ENCODE assay signal across 8 mouse cellular contexts in genomic region chr5:114090421-114091013, GRCm38 (mm10). TPM values are rescaled to one million over a fixed set of nuclear protein-coding genes. Genes with fewer than 3 reads are reported as not detected.
DNase-seq lines count a peak whose midpoint lies in the region; ATAC-seq lines count a peak whose summit lies in the region.

No protein-coding gene starts in this region.

- no peak overlapping the region for H3K4me2 ChIP-seq in intestine, embryonic 16.5 days (ENCODE audit: low read depth, low read length)
- H3K4me2 ChIP-seq in stomach, embryonic 15.5 days, result 0 out of 2 replicates have a peak overlapping the region, but pooled peaks have one; percentile 54

- peak overlapping the region; percentile 80 for H3K27ac ChIP-seq in forebrain, embryonic 10.5 days
- H3K27ac ChIP-seq in intestine, embryonic 16.5 days (ENCODE audit: low read length), result no peak overlapping the region
- no peak overlapping the region for H3K27ac ChIP-seq in stomach, embryonic 15.5 days

- peak overlapping the region; percentile 52 for H3K4me3 ChIP-seq in forebrain, embryonic 10.5 days
- peak overlapping the region; percentile 20; the same call in 1 of the 2 replicates for H3K4me3 ChIP-seq in intestine, embryonic 16.5 days (ENCODE audit: low read length)
- H3K4me3 ChIP-seq in stomach, embryonic 15.5 days (replicated peaks), result no peak overlapping the region

- H3K4me1 ChIP-seq in forebrain, embryonic 10.5 days, result peaks cover 16% of the 10 kb centered on the region
- H3K4me1 ChIP-seq in intestine, embryonic 16.5 days (ENCODE audit: control insufficient read depth, insufficient read depth, low read length), result no peaks in the 10 kb centered on the region
- peaks cover 8% of the 10 kb centered on the region; the same call in 1 of the 2 replicates for H3K4me1 ChIP-seq in stomach, embryonic 15.5 days

- peak; percentile 21 for DNase-seq in retina, postnatal 1 day
- DNase-seq in retina, embryonic 14.5 days (ENCODE audit: low spot score), result no peak
- DNase-seq in forebrain, embryonic 10.5 days (ENCODE audit: extremely low spot score, low spot score), result no peak
- no peak for DNase-seq in embryo, embryonic 10.5 days (ENCODE audit: low spot score)
- DNase-seq in adipocyte (ENCODE audit: low spot score), result no peak

- no peaks in the 10 kb centered on the region for H3K36me3 ChIP-seq in forebrain, embryonic 10.5 days (replicated peaks)
- H3K36me3 ChIP-seq in intestine, embryonic 16.5 days (ENCODE audit: control insufficient read depth, insufficient read depth, low read length), result no peaks in the 10 kb centered on the region
- no peaks in the 10 kb centered on the region for H3K36me3 ChIP-seq in stomach, embryonic 15.5 days

- no peak for ATAC-seq in intestine, embryonic 16.5 days
- ATAC-seq in stomach, embryonic 15.5 days (ENCODE audit: insufficient read depth, low FRiP score, low read depth), result no peak
- no peak for ATAC-seq in activated CD4-positive, CD25-positive, alpha-beta regulatory T cell, adult 4 months

- no peak overlapping the region for H3K9ac ChIP-seq in intestine, embryonic 16.5 days (ENCODE audit: low read depth, low read length)
- H3K9ac ChIP-seq in stomach, embryonic 15.5 days, result no peak overlapping the region

- peaks cover 7% of the 10 kb centered on the region; the same call in 1 of the 2 replicates for H3K27me3 ChIP-seq in forebrain, embryonic 10.5 days (ENCODE audit: poor library complexity, severe bottlenecking)
- H3K27me3 ChIP-seq in intestine, embryonic 16.5 days (replicated peaks; ENCODE audit: control insufficient read depth, insufficient read depth, low read length), result no peaks in the 10 kb centered on the region; the same call in 1 of the 2 replicates
- no peaks in the 10 kb centered on the region; the same call in 1 of the 2 replicates for H3K27me3 ChIP-seq in stomach, embryonic 15.5 days (replicated peaks)

- H3K9me3 ChIP-seq in forebrain, embryonic 10.5 days, result no peaks in the 10 kb centered on the region
- no peaks in the 10 kb centered on the region for H3K9me3 ChIP-seq in intestine, embryonic 16.5 days (ENCODE audit: control insufficient read depth, low read length)
- H3K9me3 ChIP-seq in stomach, embryonic 15.5 days, result no peaks in the 10 kb centered on the region

- WGBS in forebrain, embryonic 10.5 days, result 13% methylated on average over 7 of the region's 7 CpGs
- WGBS in intestine, embryonic 16.5 days, result 19% methylated on average over 7 of the region's 7 CpGs
- 20% methylated on average over 7 of the region's 7 CpGs for WGBS in stomach, embryonic 15.5 days

RNA-seq across cellular contexts. Expression of gene Svop, which starts 0.9 kb away (rescaled TPM):
- 3.2 and 5.4 TPM in 2 replicates for polyA plus RNA-seq in forebrain, embryonic 10.5 days (2016; fragmentation: Nextera tagmentation; extraction: Ambion mirVana)
- 1.7 and 2.0 TPM in 2 replicates for polyA plus RNA-seq in intestine, embryonic 16.5 days (2015; fragmentation: Nextera tagmentation; extraction: Ambion mirVana)
- polyA plus RNA-seq in stomach, embryonic 15.5 days (2015; fragmentation: Nextera tagmentation; extraction: Ambion mirVana), result 1.9 and 2.6 TPM in 2 replicates
- not detected for polyA plus RNA-seq in activated CD4-positive, CD25-positive, alpha-beta regulatory T cell, adult 4 months (2017; shearing (Covaris generic))

RNA-seq across cellular contexts. Expression of gene Usp30, which starts 25.3 kb away (rescaled TPM):
- polyA plus RNA-seq in forebrain, embryonic 10.5 days (2016; fragmentation: Nextera tagmentation; extraction: Ambion mirVana), result 12.4 and 12.7 TPM in 2 replicates
- polyA plus RNA-seq in intestine, embryonic 16.5 days (2015; fragmentation: Nextera tagmentation; extraction: Ambion mirVana), result 9.1 and 9.3 TPM in 2 replicates
- 8.3 and 11.4 TPM in 2 replicates for polyA plus RNA-seq in stomach, embryonic 15.5 days (2015; fragmentation: Nextera tagmentation; extraction: Ambion mirVana)
- 1 to 10 TPM; 2.4 to 3.5 TPM for polyA plus RNA-seq in activated CD4-positive, CD25-positive, alpha-beta regulatory T cell, adult 4 months (2017; shearing (Covaris generic))

RNA-seq across cellular contexts. Expression of gene Alkbh2, which starts 37.5 kb away (rescaled TPM):
- polyA plus RNA-seq in forebrain, embryonic 10.5 days (2016; fragmentation: Nextera tagmentation; extraction: Ambion mirVana), result 12.8 and 13.6 TPM in 2 replicates
- polyA plus RNA-seq in intestine, embryonic 16.5 days (2015; fragmentation: Nextera tagmentation; extraction: Ambion mirVana), result 7.6 and 10.1 TPM in 2 replicates
- 9.3 and 13.3 TPM in 2 replicates for polyA plus RNA-seq in stomach, embryonic 15.5 days (2015; fragmentation: Nextera tagmentation; extraction: Ambion mirVana)
- 1 to 10 TPM; 2.8 to 5.1 TPM for polyA plus RNA-seq in activated CD4-positive, CD25-positive, alpha-beta regulatory T cell, adult 4 months (2017; shearing (Covaris generic))

RNA-seq across cellular contexts. Expression of gene Ung, which starts 39.7 kb away (rescaled TPM):
- 88.2 and 88.6 TPM in 2 replicates for polyA plus RNA-seq in forebrain, embryonic 10.5 days (2016; fragmentation: Nextera tagmentation; extraction: Ambion mirVana)
- polyA plus RNA-seq in intestine, embryonic 16.5 days (2015; fragmentation: Nextera tagmentation; extraction: Ambion mirVana), result 32.2 and 35.5 TPM in 2 replicates
- 42.9 and 46.7 TPM in 2 replicates for polyA plus RNA-seq in stomach, embryonic 15.5 days (2015; fragmentation: Nextera tagmentation; extraction: Ambion mirVana)
- 1 to 10 TPM; 6.5 to 9.0 TPM for polyA plus RNA-seq in activated CD4-positive, CD25-positive, alpha-beta regulatory T cell, adult 4 months (2017; shearing (Covaris generic))

RNA-seq across cellular contexts. Expression of gene Acacb, which starts 55.8 kb away (rescaled TPM):
- polyA plus RNA-seq in forebrain, embryonic 10.5 days (2016; fragmentation: Nextera tagmentation; extraction: Ambion mirVana), result 2.5 TPM in 2 replicates
- polyA plus RNA-seq in intestine, embryonic 16.5 days (2015; fragmentation: Nextera tagmentation; extraction: Ambion mirVana), result 1.1 and 1.4 TPM in 2 replicates
- 2.1 and 2.2 TPM in 2 replicates for polyA plus RNA-seq in stomach, embryonic 15.5 days (2015; fragmentation: Nextera tagmentation; extraction: Ambion mirVana)
- 1 to 10 TPM in 1 of 2 experiments, under 1 TPM in 1; 0.95 to 3.1 TPM for polyA plus RNA-seq in activated CD4-positive, CD25-positive, alpha-beta regulatory T cell, adult 4 months (2017; shearing (Covaris generic))
